Mouse (Mus musculus) olfactory bulb, adult 2 months (tissue): Measurements from ENCODE around the gene Zwilch.

Experiments
- CTCF ChIP-seq: fragments of 200-500 bp; IDR thresholded peaks from 2 replicates; pipeline ENCODE4 v1.5.1; 2012; ENCODE audit warnings: low read depth, mild to moderate bottlenecking, low read length, moderate library complexity; ENCODE audit not compliant: insufficient read depth
- POLR2A ChIP-seq: fragments of 200-500 bp; IDR thresholded peaks from 2 replicates; pipeline ENCODE4 v1.6.1; 2012; ENCODE audit warnings: mild to moderate bottlenecking, low read depth, low read length, moderate library complexity; ENCODE audit not compliant: insufficient read depth

DNA sequence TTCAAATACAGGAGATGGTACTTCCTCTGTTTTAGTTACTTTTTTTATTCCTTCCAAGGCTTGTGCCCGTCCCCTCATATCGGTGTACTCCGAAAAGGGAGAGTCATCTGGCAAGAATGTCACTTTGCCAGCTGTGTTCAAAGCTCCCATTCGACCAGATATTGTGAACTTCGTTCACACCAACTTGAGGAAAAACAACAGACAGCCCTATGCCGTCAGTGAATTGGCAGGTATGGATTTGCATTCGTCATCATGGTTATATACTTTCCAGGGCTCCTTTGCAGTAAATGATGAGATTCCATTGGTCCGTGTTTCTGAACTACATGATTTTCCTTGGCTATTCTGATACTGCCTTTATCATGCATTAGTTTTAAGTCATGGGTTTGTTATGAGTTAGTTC, 1.9 kb upstream of the Zwilch start:
- no peak for TF ChIP-seq CTCF
- no peak for TF ChIP-seq POLR2A
